Mouse (Mus musculus) macrophage (primary cell): ENCODE results near the gene Lrig1. TPM values are rescaled to one million over a fixed set of nuclear protein-coding genes. Genes with fewer than 3 reads are reported as not detected.

Experiments used
- H3K27ac ChIP-seq: fragments of 350-480 bp; formaldehyde crosslinking; 2 replicates; pipeline ENCODE4 v1.9.0; 2021
- H3K36me3 ChIP-seq: fragments of 350-480 bp; formaldehyde crosslinking; 2 replicates; pipeline ENCODE4 v1.9.0; 2021; ENCODE audit errors: inconsistent target
- H3K4me3 ChIP-seq: fragments of 350-480 bp; formaldehyde crosslinking; 2 replicates; pipeline ENCODE4 v1.9.0; 2021; ENCODE audit errors: inconsistent target
- H3K79me2 ChIP-seq: fragments of 350-480 bp; formaldehyde crosslinking; 2 replicates; pipeline ENCODE4 v1.9.0; 2021; ENCODE audit errors: inconsistent target
- WGBS: methylation state at CpG from one replicate; pipeline ENCODE4 v1.1.7; 2026; ENCODE audit warnings: inconsistent platforms; ENCODE audit not compliant: missing documents; 5-methylcytosine and 5-hydroxymethylcytosine counted together
- polyA plus RNA-seq: library from polyadenylated mRNA; stranded (reverse); fragments of 250-400 nt; gene quantifications from 3 replicates; pipeline ENCODE4 v1.2.4, GENCODE M21; 2018; ENCODE audit warnings: inconsistent platforms

Gene Lrig1
- polyA plus RNA-seq, 1 experiment from 2014 or later, result 0.30 TPM

GRCm38 (mm10) chr6:94672426-94672825 lies 27.5 kb downstream of the Lrig1 start:
- H3K4me3 ChIP-seq, result no peak overlapping the region
- WGBS, result 55% methylated on average over 2 of the region's 2 CpGs
- H3K36me3 ChIP-seq, result no peaks in the 10 kb centered on the region
- no peak overlapping the region for H3K27ac ChIP-seq
- no peaks in the 10 kb centered on the region for H3K79me2 ChIP-seq

GRCm38 (mm10) chr6:94669370-94669769 lies 30.6 kb downstream of the Lrig1 start:
- Histone ChIP-seq H3K36me3 (no peaks in the 10 kb centered on the region), H3K4me3 (no peak overlapping the region), H3K79me2 (no peaks in the 10 kb centered on the region), H3K27ac (no peak overlapping the region)
- WGBS, result 89% methylated on average over 6 of the region's 6 CpGs

- Histone ChIP-seq H3K4me3 (no peak overlapping the region), H3K36me3 (no peaks in the 10 kb centered on the region), H3K27ac (no peak overlapping the region), H3K79me2 (no peaks in the 10 kb centered on the region)
- 88% methylated on average over 13 of the region's 13 CpGs for WGBS
Measured at GRCm38 (mm10) chr6:94668204-94668863, 31.6 kb downstream of the Lrig1 start.

- no peaks in the 10 kb centered on the region for H3K79me2 ChIP-seq
- no peaks in the 10 kb centered on the region for H3K36me3 ChIP-seq
- 97% methylated on average over 4 of the region's 4 CpGs for WGBS
- H3K4me3 ChIP-seq, result no peak overlapping the region
- H3K27ac ChIP-seq, result no peak overlapping the region
Measured at GRCm38 (mm10) chr6:94667131-94667530, 32.8 kb downstream of the Lrig1 start.

GRCm38 (mm10) chr6:94666432-94667119 lies 33.4 kb downstream of the Lrig1 start:
- Histone ChIP-seq H3K4me3 (no peak overlapping the region), H3K36me3 (no peaks in the 10 kb centered on the region), H3K27ac (no peak overlapping the region), H3K79me2 (no peaks in the 10 kb centered on the region)
- 88% methylated on average over 7 of the region's 7 CpGs for WGBS

- H3K36me3 ChIP-seq, result no peaks in the 10 kb centered on the region
- no peaks in the 10 kb centered on the region for H3K79me2 ChIP-seq
- 100% methylated on average over 1 of the region's 1 CpGs for WGBS
- no peak overlapping the region for H3K27ac ChIP-seq
- no peak overlapping the region for H3K4me3 ChIP-seq
Measured at GRCm38 (mm10) chr6:94665677-94666076, 34.3 kb downstream of the Lrig1 start.

GRCm38 (mm10) chr6:94665248-94665647 lies 34.7 kb downstream of the Lrig1 start:
- Histone ChIP-seq H3K36me3 (no peaks in the 10 kb centered on the region), H3K27ac (no peak overlapping the region), H3K79me2 (no peaks in the 10 kb centered on the region), H3K4me3 (no peak overlapping the region)
- WGBS, result 83% methylated on average over 2 of the region's 7 CpGs

- Histone ChIP-seq H3K27ac (no peak overlapping the region), H3K79me2 (no peaks in the 10 kb centered on the region), H3K4me3 (no peak overlapping the region), H3K36me3 (no peaks in the 10 kb centered on the region)
- 89% methylated on average over 6 of the region's 6 CpGs for WGBS
Measured at GRCm38 (mm10) chr6:94664000-94664399, 36.0 kb downstream of the Lrig1 start.

- Histone ChIP-seq H3K36me3 (no peaks in the 10 kb centered on the region), H3K27ac (no peak overlapping the region), H3K79me2 (no peaks in the 10 kb centered on the region), H3K4me3 (no peak overlapping the region)
- 91% methylated on average over 7 of the region's 9 CpGs for WGBS
Measured at GRCm38 (mm10) chr6:94661923-94662322, 38.0 kb downstream of the Lrig1 start.

- no peak overlapping the region for H3K27ac ChIP-seq
- no peaks in the 10 kb centered on the region for H3K79me2 ChIP-seq
- WGBS, result 80% methylated on average over 8 of the region's 8 CpGs
- no peak overlapping the region for H3K4me3 ChIP-seq
- H3K36me3 ChIP-seq, result no peaks in the 10 kb centered on the region
Measured at GRCm38 (mm10) chr6:94661321-94661720, 38.6 kb downstream of the Lrig1 start.

GRCm38 (mm10) chr6:94659886-94660333 lies 40.0 kb downstream of the Lrig1 start:
- H3K79me2 ChIP-seq, result no peaks in the 10 kb centered on the region
- no peak overlapping the region for H3K27ac ChIP-seq
- H3K36me3 ChIP-seq, result no peaks in the 10 kb centered on the region
- WGBS, result 98% methylated on average over 4 of the region's 4 CpGs
- no peak overlapping the region for H3K4me3 ChIP-seq

GRCm38 (mm10) chr6:94658136-94658480 lies 41.9 kb downstream of the Lrig1 start:
- 80% methylated on average over 6 of the region's 6 CpGs for WGBS
- Histone ChIP-seq H3K36me3 (no peaks in the 10 kb centered on the region), H3K4me3 (no peak overlapping the region), H3K79me2 (no peaks in the 10 kb centered on the region), H3K27ac (no peak overlapping the region)

- WGBS, result 84% methylated on average over 12 of the region's 12 CpGs
- no peaks in the 10 kb centered on the region for H3K36me3 ChIP-seq
- no peak overlapping the region for H3K4me3 ChIP-seq
- no peak overlapping the region for H3K27ac ChIP-seq
- H3K79me2 ChIP-seq, result no peaks in the 10 kb centered on the region
Measured at GRCm38 (mm10) chr6:94657204-94658135, 42.5 kb downstream of the Lrig1 start.

GRCm38 (mm10) chr6:94655818-94656478 lies 44.0 kb downstream of the Lrig1 start:
- Histone ChIP-seq H3K27ac (no peak overlapping the region), H3K4me3 (no peak overlapping the region), H3K79me2 (no peaks in the 10 kb centered on the region), H3K36me3 (no peaks in the 10 kb centered on the region)
- 77% methylated on average over 5 of the region's 5 CpGs for WGBS
